Mouse (Mus musculus) frontal cortex, postnatal 10 days (tissue): Measurements from ENCODE around the gene Ap3b1.
A peak's percentile ranks its signal among the peaks of the same experiment; 100 is the strongest.

Experiments
- DNase-seq, 2 experiments: peaks; one replicate each; pipeline ENCODE4 v3.0.0; 2022; ENCODE audit warnings: low spot score in 2 of 2, mixed read lengths in 1 of 2

The Ap3b1 gene

DNA sequence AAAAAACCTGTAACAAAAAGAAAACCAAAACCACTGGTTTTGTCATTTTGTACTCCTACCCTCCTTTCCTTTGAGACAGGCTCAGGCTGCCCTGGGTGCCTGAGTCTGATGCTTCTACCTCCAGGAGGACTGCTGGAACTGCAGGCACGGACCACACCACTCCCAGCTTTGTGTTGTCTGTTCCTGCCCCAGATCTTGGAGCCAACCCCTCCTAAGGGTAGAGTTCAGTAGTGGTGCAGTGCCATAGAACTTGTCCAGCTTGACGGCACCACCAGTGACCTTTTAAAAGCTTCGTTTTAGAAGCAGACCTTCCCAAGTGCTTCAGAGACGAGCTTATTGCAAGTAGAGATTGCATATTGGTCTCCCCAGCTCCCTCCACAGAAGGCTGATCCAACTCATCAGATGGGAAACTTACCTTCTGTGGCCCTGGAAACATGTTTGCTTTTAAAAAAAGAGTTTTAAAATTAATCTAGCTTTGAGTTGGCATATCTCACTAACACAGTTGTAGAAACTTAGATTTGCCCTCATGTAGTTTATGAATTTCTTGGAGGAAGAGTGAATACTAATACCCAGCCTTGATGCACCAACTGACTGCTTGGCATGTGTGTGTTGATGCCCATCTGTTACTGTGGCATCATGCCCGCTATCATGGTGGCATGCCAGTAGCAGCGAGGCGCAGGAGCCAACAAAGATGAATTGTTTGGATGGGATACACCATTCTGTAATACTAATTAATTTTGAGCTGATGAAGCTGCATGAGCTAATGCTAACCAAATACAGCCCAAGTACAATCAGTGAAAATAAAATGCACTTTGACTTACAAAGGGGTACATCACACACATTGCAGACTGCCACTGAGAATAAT lies 17.0 kb downstream of the Ap3b1 start:
- DNase-seq = peak; percentile 50 to 56

DNA sequence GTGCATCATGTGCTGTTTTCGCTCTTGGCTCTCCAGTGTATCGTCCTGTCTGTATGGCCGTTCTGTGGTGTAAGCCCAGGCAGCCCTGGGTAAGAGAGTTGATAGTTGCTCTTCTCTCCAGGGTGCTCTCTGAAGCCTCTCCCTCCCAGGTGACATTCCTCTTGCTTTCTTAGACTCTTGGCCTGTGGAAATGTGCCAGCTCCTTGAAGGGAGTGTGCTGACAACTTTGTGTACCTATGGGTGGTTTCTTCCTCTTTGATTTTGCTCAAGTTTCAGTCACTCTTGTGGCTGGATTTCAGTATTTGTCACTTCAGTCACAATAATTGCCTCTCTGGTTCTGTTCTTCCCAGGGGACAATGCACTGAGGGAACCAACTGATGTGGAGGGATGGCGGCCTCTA lies 20.2 kb downstream of the Ap3b1 start:
- DNase-seq = no peak

GRCm38 (mm10) chr13:94381427-94381826 lies 22.7 kb downstream of the Ap3b1 start:
- DNase-seq = no peak

DNA sequence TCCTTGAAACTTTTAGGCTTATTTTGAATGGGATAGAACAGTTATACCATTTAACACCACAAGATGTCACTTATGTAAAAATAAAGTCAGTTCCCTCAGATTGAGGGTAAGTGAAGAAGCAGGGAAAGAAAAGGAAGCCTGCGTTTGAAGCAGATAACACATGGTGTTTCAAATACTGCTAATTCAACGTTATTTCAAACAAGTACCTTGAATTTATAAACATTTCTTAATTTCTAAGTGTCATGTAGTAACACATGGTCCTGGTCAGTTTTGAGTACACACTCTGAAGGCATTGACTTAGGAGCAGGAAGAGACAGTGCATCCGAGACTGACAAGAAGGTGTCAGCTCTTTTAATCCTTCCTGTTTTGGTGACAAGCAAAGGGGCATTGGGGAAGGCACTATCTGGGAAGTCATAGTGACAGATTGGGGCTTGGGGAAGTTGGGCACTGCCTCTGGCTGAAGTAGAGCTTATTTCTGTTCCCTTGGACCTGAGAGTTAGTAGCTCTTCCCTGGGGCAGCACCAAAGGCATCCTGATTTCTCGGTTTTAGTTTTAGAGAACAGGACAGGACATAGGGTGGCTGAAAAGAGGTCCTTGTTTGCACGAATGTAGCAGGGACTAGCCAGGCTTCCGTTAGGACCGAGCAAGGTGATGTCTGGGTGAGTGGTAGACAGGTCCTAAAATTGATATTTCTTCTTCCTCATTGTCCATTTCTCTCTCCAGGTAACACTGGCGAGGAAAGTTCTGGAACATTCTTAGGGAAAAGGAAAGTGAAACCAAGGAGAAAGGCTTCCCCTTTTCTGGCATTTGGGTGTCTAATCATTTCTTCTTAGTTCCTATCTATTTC lies 23.3 kb downstream of the Ap3b1 start:
- DNase-seq = no peak

DNA sequence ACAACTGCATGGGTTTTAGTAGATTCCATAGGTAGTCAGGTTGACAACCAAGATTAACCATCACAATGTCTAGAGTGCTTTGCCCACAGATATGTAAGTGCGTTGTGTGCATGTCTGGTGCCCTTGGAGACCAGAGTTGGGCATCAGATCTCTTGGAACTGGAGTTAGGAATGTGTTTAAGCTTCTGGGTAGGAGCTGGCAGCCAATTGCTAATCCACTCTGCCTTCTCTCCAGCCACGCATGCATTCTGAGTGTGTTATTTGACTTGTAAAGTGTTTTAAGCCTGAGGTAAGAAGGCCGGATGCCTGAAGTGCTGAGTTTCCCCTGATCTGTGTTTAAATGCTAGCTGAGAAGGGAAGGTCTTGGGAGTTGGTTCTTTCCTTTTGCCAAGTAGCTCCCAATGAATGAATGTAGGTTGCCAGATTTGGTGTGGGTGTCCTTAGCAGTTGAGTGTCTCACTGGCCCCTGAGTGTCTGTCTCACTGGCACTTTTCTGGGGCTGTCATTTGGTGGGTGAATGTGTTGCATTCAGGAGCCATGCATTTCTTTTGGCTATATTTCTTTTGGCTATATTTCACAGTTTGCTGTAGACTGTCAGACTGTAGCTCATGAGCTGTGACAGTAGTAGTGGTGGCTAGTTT lies 26.3 kb downstream of the Ap3b1 start:
- DNase-seq = no peak

DNA sequence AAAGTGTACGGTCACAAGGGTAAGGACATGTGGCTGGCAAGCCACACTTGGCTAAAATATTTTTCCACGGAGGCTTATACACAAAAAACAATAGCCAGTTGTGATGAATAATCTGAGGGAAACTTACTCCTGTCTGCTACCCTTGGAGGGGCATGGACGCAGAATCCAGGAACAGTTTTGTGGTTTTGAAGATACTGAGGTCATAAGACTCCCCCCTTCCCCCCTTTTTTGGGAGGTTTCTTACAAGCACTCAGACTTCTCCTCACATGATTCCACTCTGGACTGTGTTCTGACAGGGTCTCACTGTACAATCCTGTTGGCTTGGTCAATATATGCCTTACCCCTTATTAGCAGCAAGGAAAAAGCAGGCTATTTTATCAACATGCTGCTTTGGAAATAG lies 29.8 kb downstream of the Ap3b1 start:
- no peak for DNase-seq

DNA sequence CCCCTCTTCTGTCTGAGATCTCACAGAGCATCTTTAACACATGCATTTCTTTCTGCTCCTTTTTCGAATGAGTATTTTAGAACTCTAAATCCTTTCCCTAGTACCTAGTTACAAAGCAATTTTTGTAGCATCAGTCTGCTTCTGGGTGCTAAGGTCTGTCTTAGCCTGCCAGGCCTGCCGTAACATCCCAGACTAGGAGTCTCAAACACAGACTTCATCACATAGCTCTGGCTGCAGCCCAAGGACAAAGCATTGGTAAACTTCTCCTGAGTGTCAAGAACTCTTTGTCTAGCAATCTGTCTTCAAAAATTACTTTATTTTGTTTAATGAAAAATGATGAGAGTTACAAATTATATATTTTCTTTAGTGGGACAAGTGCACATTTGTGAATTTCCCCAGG lies 30.8 kb downstream of the Ap3b1 start:
- DNase-seq = no peak

- DNase-seq = no peak
These were observed 33.5 kb downstream of the Ap3b1 start for GRCm38 (mm10) chr13:94392282-94392681.

DNA sequence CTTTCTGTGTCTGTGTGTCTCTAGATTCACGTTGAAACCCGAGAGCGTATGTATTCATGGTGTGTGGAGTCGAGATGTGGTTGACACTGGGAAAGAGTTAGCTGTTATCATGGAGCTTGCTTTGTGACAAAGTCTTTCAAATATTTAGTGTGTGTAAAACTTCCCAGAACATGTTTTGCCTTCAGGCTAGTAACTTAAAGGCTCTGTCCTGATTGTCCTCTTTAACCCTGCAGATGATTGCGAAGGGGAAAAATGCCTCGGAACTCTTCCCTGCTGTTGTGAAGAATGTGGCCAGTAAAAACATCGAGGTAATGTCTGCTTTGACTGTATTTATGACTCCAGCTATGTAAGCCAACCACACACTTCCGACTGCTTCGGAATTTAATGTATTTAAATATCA lies 35.7 kb downstream of the Ap3b1 start:
- DNase-seq = no peak

GRCm38 (mm10) chr13:94395763-94396162 lies 37.0 kb downstream of the Ap3b1 start:
- DNase-seq = no peak

- DNase-seq = no peak
These were observed 37.7 kb downstream of the Ap3b1 start for GRCm38 (mm10) chr13:94396392-94396920.

DNA sequence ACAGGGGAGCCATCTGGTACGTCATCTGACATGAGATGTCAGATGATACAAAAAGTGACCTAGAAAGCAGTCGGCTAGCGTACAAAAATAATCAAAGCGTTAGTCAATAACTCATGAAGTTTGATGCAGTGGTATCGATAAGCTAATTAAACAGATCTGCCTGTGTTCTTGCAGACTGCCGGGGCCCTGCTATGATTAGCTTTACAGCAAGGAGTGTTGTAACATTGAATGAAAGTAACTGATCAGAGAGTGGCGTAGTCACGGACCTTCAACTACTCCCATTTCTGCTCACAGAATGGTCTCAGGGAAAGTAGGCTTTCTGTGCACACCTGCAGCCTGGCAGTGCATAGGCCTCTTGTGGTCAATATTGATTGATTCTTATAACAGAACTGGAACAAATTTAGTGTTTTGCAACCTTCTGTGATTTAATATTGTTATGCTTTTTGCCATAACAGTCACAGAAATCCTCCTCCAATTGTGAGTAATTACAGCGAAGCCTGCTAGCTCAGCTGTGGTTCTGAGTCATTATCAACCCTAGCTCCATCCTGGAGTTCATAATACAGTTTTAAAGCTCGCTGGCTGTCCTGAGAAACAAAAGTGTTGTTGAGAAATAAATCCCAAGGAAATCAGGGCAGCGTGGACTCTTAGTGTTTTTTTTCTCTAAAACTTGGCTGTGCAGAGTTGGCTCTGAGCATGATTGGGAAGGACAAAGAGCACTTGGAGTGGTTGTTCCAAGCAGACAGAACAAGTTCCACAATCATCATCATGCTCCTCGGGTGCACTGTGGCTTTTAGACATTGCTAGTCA lies 40.0 kb downstream of the Ap3b1 start:
- DNase-seq = no peak

DNA sequence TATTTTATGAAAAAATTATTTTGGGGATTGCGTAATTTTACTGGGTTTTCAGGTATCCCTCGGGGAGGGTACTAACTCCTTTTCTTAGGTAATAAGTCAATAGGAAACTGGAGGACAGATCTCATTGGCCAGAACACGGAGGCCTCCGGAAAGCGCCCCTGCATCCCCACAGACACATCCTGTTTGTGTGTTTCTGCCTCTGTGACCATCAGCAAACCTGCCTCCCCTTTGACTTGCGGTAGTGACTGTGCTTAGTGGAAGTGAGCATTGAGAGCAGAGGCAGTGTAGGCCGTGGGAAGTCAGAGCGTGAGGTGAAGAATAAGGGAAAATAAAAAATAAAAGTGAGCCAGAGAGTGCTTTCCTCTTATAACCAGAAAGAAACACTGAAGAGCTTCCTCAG lies 41.7 kb downstream of the Ap3b1 start:
- no peak for DNase-seq

- no peak for DNase-seq
These were observed 64.8 kb downstream of the Ap3b1 start for GRCm38 (mm10) chr13:94423600-94423999.

DNA sequence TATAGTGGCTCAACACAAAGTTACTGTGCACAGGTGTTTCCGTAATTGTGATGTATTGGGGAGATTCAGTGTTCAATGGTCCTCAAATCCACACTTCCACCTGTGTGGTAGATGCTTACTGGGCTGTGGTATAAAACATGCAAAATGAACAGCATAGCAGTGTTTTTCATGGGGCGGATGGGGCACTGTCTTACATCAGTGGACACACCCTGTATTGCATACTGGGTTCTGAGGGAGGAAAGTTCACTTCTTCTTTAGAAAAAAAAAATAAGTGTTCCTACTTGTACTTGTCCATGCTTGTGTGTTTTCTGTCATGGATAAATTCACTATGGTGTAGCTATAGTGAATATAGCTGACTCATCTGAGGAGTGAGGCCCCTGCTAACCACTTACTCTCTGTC lies 70.8 kb downstream of the Ap3b1 start:
- no peak for DNase-seq

- peak in 1 of 2 experiments; percentile 17 for DNase-seq
These were observed 80.6 kb downstream of the Ap3b1 start for GRCm38 (mm10) chr13:94439386-94439785.

- no peak for DNase-seq
These were observed 82.4 kb downstream of the Ap3b1 start for GRCm38 (mm10) chr13:94441199-94441598.

DNA sequence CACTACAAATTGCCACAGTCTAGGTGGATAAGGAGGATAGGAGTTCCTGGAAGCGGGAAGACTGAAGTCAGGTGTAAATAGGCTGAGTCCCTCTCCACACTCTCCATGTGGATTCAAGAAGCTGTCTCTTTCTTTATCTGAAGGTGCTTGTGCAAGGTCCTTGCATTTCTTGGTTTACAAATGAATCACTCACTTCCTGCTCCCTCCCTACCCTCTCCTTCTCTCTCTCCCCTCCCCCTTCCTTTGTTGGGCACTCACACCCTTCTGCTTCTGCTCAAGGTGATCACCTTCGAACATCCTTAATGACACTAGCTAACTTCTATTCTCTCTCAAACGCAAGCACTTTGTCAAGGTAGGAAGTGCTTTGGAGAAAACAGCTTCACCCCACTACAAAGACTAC lies 84.7 kb downstream of the Ap3b1 start:
- DNase-seq = no peak

DNA sequence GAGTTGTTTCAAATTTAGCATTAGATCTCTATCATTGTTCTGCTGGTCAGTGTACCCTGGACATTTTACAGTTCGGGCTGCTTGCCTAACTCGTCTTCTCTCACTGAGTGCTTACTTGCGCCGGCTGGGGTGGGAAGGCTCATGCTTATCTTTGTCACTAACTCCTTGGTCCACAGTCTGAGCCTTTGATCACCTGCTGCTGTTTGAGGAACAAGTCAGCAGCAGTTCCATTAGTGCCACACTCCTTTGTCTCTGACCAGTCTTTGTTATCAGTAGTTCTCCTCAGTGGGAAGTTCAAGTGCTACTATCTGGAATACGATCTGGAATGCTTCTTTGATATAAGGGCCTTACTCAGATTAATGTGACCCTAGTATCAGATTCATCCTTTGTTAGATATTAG lies 86.3 kb downstream of the Ap3b1 start:
- DNase-seq = no peak

- no peak for DNase-seq
These were observed 88.2 kb downstream of the Ap3b1 start for GRCm38 (mm10) chr13:94447003-94447402.

DNA sequence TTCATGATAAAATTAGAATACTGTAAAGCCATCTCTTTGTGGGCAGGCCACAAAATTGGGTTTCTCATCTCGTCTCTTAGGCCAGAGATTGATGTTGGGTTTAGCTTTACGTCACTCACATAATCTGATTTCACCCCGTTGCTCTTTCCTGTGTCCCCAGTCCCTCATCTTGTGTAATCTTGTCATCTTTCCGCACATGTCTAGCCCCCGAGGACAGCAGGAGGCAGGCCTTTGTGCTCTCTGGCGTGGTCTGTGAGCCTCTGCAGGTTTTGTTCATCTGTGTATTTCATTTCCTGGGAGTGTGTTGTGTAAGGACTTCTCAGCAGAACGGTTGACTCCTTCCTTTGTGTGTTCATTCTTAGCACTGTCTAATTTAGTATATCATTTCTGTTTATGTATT lies 90.8 kb downstream of the Ap3b1 start:
- DNase-seq = no peak
